In genomic region chr12:25100411-25101217, GRCm38 (mm10) we compare ENCODE assay signal across 8 mouse cellular contexts. TPM values are rescaled to one million over a fixed set of nuclear protein-coding genes. Genes with fewer than 3 reads are reported as not detected.
A peak's percentile ranks its signal among the peaks of the same experiment; 100 is the strongest.
DNase-seq lines count a peak whose midpoint lies in the region; ATAC-seq and TF ChIP-seq lines count a peak whose summit lies in the region.

No protein-coding gene starts in this region.

- no peaks in the 10 kb centered on the region for H3K36me3 ChIP-seq in C2C12 (ENCODE audit: control insufficient read depth, insufficient read depth)
- H3K36me3 ChIP-seq in heart, postnatal 0 days (replicated peaks; ENCODE audit: control insufficient read depth, insufficient read depth, low read length) = no peaks in the 10 kb centered on the region
- H3K36me3 ChIP-seq in lung, embryonic 15.5 days = no peaks in the 10 kb centered on the region

- peaks cover 3% of the 10 kb centered on the region for H3K79me2 ChIP-seq in C2C12 (ENCODE audit: control insufficient read depth, insufficient read depth)

- H3K27me3 ChIP-seq in C2C12 (ENCODE audit: control insufficient read depth, insufficient read depth, insufficient read length) = no peaks in the 10 kb centered on the region
- no peaks in the 10 kb centered on the region for H3K27me3 ChIP-seq in heart, postnatal 0 days (ENCODE audit: control insufficient read depth, insufficient read depth, low read length)
- H3K27me3 ChIP-seq in lung, embryonic 15.5 days = no peaks in the 10 kb centered on the region

- no peak for ATAC-seq in heart, postnatal 0 days (ENCODE audit: insufficient read depth, low read depth)
- no peak for ATAC-seq in lung, embryonic 15.5 days (ENCODE audit: borderline replicate concordance, extremely low read depth, low FRiP score, low TSS enrichment)
- ATAC-seq in granulocyte monocyte progenitor cell, adult 5-6 weeks (replicated peaks; ENCODE audit: poor library complexity, severe bottlenecking) = no peak; the same call in 1 of the 2 replicates

- peak overlapping the region; percentile 95 for H3K27ac ChIP-seq in heart, postnatal 0 days (ENCODE audit: low read depth)
- H3K27ac ChIP-seq in lung, embryonic 15.5 days = peak overlapping the region; percentile 99

- peak overlapping the region; percentile 32 for H3K4me3 ChIP-seq in C2C12 (ENCODE audit: insufficient read depth, poor library complexity, severe bottlenecking)
- H3K4me3 ChIP-seq in heart, postnatal 0 days (ENCODE audit: low read depth, low read length) = peak overlapping the region; percentile 53
- H3K4me3 ChIP-seq in lung, embryonic 15.5 days = peak overlapping the region; percentile 68

- TF ChIP-seq CTCF in C2C12 (IDR thresholded peaks at IDR 0.05; ENCODE audit: control insufficient read depth, insufficient read depth, insufficient read length) = peak; percentile 60
- no peak for TF ChIP-seq CTCF in heart, postnatal 0 days (IDR thresholded peaks at IDR 0.05; ENCODE audit: low read depth)

- H3ac ChIP-seq in C2C12 (ENCODE audit: control insufficient read depth, insufficient read length, low read depth) = peak overlapping the region; percentile 91

- peaks cover 26% of the 10 kb centered on the region for H3K4me1 ChIP-seq in heart, postnatal 0 days (ENCODE audit: control insufficient read depth, insufficient read depth)
- peaks cover 45% of the 10 kb centered on the region for H3K4me1 ChIP-seq in lung, embryonic 15.5 days

- TF ChIP-seq EP300 in heart, postnatal 0 days (IDR thresholded peaks at IDR 0.05; ENCODE audit: low read depth) = no peak

- peak; percentile 79 for DNase-seq in adrenal gland, postnatal 10 days
- peak; percentile 74 for DNase-seq in fibroblast of lung, adult 2 months (ENCODE audit: low read depth)
- DNase-seq in heart, postnatal 0 days (ENCODE audit: low spot score) = peak; percentile 39
- DNase-seq in kidney, postnatal 4 days = peak; percentile 76 to 85
- peak; percentile 84 for DNase-seq in retina, postnatal 1 day

- peak overlapping the region; percentile 76 for H3K4me2 ChIP-seq in heart, postnatal 0 days (ENCODE audit: low read depth, low read length)
- H3K4me2 ChIP-seq in lung, embryonic 15.5 days = peak overlapping the region; percentile 91

- H3K79me3 ChIP-seq in C2C12 (ENCODE audit: low read depth) = peaks cover 2% of the 10 kb centered on the region

- H3K9ac ChIP-seq in heart, postnatal 0 days (replicated peaks; ENCODE audit: low read depth, low read length) = peak overlapping the region; percentile 56
- H3K9ac ChIP-seq in lung, embryonic 15.5 days = peak overlapping the region; percentile 60

- under 1% methylated on average over 55 of the region's 59 CpGs for WGBS in heart, postnatal 0 days
- whole genome bisulfite sequencing in lung, embryonic 15.5 days = 1% methylated on average over 59 of the region's 59 CpGs

- H3K9me3 ChIP-seq in heart, postnatal 0 days (replicated peaks; ENCODE audit: control insufficient read depth, low read length) = no peaks in the 10 kb centered on the region
- H3K9me3 ChIP-seq in lung, embryonic 15.5 days = no peaks in the 10 kb centered on the region

TF ChIP-seq in C2C12, 6 proteins besides CTCF, POLR2A, EP300 and RAD21:
- TF ChIP-seq MYOG (IDR thresholded peaks at IDR 0.05; ENCODE audit: control insufficient read depth, extremely low read depth, insufficient read length) = no peak
- TF ChIP-seq MYOD1 (IDR thresholded peaks at IDR 0.05; ENCODE audit: control insufficient read depth, insufficient read length, low read depth) = no peak
- no peak for TF ChIP-seq FOSL1 (IDR thresholded peaks at IDR 0.05; ENCODE audit: insufficient read depth, low read length, poor library complexity, severe bottlenecking)
- TF ChIP-seq MAX (IDR thresholded peaks at IDR 0.05) = peak; percentile 52
- no peak for TF ChIP-seq CEBPB (IDR thresholded peaks at IDR 0.05; ENCODE audit: low read depth)
- TF ChIP-seq USF1 (IDR thresholded peaks at IDR 0.05; ENCODE audit: low read depth) = peak; percentile 61

RNA-seq across cellular contexts. Expression of gene Id2, which starts 3.7 kb away (rescaled TPM):
- 68.1 TPM for polyA plus RNA-seq in C2C12 (2012; fragmentation: generic; extraction: Trizol)
- total RNA-seq in adrenal gland, postnatal 10 days (2021) = 100 to 1,000 TPM; 295 to 323 TPM
- 57.7 and 83.7 TPM in 2 replicates for total RNA-seq in heart, postnatal 0 days (2014; rRNA removed; ENCODE audit: low replicate concordance)
- polyA plus RNA-seq in heart, postnatal 0 days (2015; fragmentation: Nextera tagmentation; extraction: Ambion mirVana) = 131 and 136 TPM in 2 replicates
- polyA plus RNA-seq in lung, embryonic 15.5 days (2015; fragmentation: Nextera tagmentation; extraction: Ambion mirVana) = 420 and 447 TPM in 2 replicates
- 1.7 and 8.5 TPM in 2 replicates for total RNA-seq in granulocyte monocyte progenitor cell, adult 5-6 weeks (2014; fragmentation: Nextera tagmentation)
- total RNA-seq in granulocyte monocyte progenitor cell, adult 5-6 weeks (2017) = 7.4 and 11.7 TPM in 2 replicates
